In the genomic region with DNA sequence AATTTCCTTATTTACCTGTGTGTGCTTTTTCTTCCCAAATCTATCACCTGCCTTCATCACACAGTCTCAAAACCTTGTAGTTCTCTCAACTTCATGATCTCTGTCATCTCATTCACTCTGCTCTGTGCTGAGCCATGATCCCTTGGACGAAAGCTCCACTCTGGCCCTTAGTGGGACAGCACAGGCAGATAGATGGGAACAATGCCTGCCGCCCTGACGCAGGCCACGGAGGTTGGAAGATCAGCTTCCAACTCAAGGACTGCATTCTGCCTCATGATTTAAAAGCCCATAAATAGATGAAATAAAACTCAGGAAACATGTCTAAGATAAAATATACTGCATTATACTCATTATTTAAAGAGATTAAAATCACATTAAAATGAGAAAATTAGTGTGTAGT, we compare ENCODE assay signal across 18 mouse cellular contexts.
"Had no signal": no experiment of that assay in that cellular context is flagged by ENCODE, and none has a peak within 500 bp of the region (broad histone marks: within the 10 kb centered on the region; RNA-seq: fewer than 3 reads in every experiment).

No protein-coding gene starts in this region.

- H3K9ac ChIP-seq: liver, postnatal 0 days; lung, embryonic 15.5 days; midbrain, embryonic 13.5 days; midbrain, embryonic 15.5 days; neural tube, embryonic 12.5 days; stomach, embryonic 15.5 days had no signal

- DNase-seq: liver, postnatal 0 days; lung, adult 2 months; lung, postnatal 14 days; lung, postnatal 36 days; right cerebral cortex, postnatal 14 days; thymus, adult 2 months; thymus, postnatal 25 days; thymus, postnatal 4 days had no signal

- H3K4me2 ChIP-seq: lung, embryonic 15.5 days; midbrain, embryonic 11.5 days; midbrain, embryonic 13.5 days; midbrain, embryonic 15.5 days; neural tube, embryonic 12.5 days; stomach, embryonic 15.5 days had no signal

- H3K4me1 ChIP-seq: lung, embryonic 15.5 days; megakaryocyte, embryonic 14.5 days; midbrain, embryonic 13.5 days; midbrain, embryonic 15.5 days; neural tube, embryonic 12.5 days; stomach, embryonic 15.5 days had no signal

- H3K27ac ChIP-seq: lung, embryonic 15.5 days; macrophage; midbrain, embryonic 13.5 days; midbrain, embryonic 15.5 days; neural tube, embryonic 12.5 days; stomach, embryonic 15.5 days; stomach, postnatal 0 days had no signal

- H3K27me3 ChIP-seq: lung, embryonic 15.5 days; megakaryocyte, embryonic 14.5 days; midbrain, embryonic 13.5 days; midbrain, embryonic 15.5 days; neural tube, embryonic 12.5 days; stomach, embryonic 15.5 days had no signal

- H3K4me3 ChIP-seq: lung, embryonic 15.5 days; megakaryocyte, embryonic 14.5 days; midbrain, embryonic 13.5 days; midbrain, embryonic 15.5 days; neural tube, embryonic 12.5 days; stomach, embryonic 15.5 days had no signal

- ATAC-seq: liver, postnatal 0 days; lung, postnatal 0 days; midbrain, embryonic 13.5 days; midbrain, embryonic 15.5 days had no signal

- H3K9me3 ChIP-seq: lung, embryonic 15.5 days; midbrain, embryonic 13.5 days; midbrain, embryonic 15.5 days; neural tube, embryonic 12.5 days; stomach, embryonic 15.5 days had no signal
